Mouse (Mus musculus): ENCODE measurements at regions not wholly inside any gene's neighbourhood (a gene's known extent, or its start where the extent isn't known, plus 50 kb on each side); places are given as distances from the start of the nearest gene placed in this dataset.
A peak's percentile ranks its signal among the peaks of the same experiment; 100 is the strongest.

DNA sequence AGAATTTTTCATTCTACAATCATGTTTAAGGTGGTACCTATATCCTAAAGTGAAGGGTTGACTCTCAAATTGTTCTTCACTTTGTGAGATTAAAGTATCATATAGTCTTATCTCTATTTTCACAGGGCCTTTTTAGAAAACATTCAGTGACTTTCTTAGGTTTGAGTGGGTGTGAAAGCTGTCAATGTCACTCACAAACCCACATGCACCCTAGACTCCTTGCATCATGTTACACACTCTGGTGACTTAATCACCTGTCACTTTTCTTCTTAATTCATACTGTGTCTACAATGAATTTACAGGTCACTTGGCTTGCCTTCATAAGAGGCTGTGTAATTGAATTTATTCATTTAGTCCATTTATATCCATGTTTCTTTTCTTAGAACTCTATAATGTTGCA is 1026.8 kb upstream of the Alcam start:
- no peak for DNase-seq

DNA sequence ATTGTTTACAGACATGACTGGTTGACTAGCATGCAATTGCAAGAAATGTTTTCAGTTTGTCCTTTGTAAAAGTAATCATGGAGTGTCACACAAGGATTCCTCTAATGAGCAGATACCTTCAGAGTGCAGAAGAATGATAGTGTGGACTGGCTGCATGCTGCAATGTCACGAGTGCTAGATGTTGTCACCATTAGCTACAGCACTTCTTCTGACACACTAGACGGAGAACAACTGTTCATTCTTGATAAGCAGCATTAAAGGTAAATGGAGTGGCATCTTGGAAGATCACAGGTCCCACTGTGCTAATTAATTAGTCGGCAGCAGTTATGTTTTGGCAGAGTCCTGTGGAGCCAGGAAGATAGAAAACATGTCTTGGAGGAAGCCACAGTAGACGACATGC is 985.6 kb upstream of the Alcam start:
- no peak for DNase-seq

DNA sequence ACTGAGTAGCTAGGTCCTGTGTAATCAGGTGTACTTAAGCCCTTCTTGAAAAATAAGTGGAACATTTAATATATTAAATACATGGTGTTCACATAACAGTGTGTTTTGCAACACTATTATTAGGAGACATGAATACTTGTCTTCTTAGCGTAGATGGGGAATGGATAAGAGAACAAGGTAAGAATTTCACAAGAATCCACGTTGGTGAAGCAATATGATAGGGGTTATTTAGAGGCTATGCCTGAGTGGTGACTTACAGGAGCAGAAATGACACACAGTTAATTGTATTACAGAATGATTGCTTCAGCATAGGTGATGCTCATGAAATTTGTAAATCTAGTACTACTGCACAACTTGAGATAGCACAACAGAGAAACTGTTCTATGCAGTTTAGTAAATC is 964.5 kb upstream of the Alcam start:
- DNase-seq = no peak

DNA sequence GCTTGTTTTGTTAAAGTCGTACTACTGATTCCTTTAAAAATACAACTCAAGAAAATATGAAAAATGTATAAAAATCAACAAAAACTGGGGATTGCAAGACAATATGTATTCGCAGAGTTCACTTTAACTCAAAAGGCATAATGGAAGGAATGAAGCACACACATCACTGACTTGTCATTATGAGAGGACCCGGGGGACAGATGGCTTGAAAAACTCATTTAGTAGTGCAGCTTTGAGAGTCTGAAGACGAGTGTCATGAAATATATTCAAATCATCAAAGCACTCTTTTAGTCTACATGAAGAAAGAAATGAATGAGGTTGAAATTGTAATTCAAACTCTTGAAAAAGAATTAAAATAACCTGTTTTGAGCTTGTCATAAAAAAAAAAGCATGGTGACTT is 931.3 kb upstream of the Alcam start:
- no peak for DNase-seq

DNA sequence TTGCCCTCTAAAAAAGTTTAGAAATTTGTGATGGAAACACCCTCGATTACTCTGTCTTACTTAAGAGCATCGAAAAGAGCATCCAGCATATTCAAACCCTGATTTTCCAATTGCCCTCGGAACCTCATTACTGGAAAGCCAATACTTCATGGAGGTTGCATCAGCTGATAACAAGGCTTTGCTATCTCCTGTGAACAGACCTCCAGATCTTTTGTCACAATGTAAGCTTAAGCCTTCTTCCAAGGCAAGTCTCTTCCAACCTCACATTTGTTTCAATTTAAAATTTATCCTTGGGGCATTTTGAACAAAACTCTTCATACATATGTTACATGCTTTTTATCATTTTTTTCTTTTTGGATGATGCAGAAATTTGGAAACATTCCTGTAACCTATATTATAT is 888.3 kb upstream of the Alcam start:
- no peak for DNase-seq

DNA sequence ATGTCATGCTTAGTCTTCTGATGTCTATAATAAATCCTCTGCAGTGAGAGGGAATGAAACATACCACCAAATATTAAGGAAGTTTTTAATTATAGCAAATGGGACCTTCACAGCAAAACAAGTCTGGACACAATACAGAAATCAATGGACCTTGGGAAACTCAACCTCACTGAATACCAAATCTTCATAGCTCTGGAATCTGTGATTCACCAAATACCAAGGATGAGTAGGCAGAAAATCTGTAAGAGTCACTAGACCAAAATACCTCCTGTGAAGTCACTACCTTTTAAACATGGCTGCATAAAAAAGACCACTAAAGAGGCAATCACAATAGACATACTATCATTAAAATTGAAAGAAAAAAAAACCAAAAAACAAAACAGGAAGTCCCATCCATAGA is 872.5 kb upstream of the Alcam start:
- DNase-seq = no peak

DNA sequence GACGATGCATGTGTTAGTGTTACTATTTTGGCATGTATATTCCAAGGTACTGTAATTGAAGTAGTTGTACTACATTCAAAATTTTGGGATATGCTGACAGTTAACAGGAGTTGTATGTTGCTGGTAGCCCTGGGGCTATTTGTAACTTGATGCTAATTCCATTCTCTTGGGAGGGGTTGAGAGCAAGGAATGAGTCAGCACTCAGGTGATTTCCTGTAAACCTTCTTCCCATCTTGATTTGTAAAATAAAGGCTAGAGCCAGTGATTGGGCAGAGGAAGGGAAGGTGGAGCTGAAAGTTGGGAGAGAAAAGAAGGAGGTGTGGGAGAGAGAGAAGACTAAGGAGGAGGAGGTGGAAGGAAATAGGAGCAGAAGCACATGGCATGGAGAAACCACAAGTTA is 838.2 kb upstream of the Alcam start:
- DNase-seq = no peak

DNA sequence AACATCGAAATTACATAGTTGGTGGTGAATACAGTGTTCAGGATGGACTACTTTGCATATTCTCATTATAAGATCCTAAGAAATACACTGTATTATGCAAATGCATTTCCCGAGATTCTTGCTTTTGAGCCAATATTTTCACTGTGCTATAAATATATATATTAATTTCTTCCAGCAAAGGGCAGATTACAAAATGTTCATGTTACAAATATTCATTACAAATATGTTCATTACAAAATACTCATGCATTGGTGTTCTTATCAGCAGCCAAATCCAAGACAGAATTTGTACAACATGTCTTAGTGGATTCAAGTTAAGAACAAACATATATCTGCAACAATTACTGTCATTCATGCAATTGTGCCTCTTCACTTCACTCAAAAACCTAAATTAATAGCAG is 828.1 kb upstream of the Alcam start:
- no peak for DNase-seq

DNA sequence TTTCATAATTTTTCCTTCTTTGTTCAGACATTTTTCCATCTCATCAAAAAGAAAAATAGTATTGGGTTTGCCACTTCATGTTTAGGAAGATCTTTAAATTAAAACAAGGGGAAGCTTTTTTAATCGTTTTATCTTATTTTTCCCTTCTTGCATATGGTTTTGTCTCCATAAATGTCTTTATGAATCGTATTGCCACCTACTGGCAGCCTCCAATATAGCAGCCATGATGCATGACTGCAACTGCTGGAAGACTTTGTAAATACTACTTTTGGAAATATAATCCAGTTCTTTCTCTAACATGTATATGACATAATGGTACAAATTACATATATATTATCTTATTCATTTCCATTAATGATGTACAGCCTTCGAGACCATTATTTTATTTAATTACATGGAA is 812.2 kb upstream of the Alcam start:
- DNase-seq = peak; percentile 9

DNA sequence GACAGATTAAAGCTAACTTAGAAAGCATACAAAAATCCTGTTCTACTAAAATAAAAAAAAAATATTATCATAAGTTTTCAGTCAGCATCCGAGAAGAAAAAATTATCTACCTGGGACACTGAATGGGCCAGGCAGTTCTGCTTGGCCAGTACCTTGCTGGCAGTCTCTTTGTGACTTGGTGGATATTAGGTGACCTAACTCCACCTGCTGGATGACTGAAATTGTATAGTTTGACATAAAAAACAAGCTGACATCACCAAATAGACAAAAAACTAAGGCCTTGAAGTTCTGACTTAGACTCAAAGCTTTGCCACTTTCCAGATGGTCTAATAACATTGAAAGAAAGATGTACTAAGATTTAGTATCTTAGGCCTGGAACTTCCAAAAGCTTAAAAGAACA is 791.5 kb upstream of the Alcam start:
- no peak for DNase-seq

DNA sequence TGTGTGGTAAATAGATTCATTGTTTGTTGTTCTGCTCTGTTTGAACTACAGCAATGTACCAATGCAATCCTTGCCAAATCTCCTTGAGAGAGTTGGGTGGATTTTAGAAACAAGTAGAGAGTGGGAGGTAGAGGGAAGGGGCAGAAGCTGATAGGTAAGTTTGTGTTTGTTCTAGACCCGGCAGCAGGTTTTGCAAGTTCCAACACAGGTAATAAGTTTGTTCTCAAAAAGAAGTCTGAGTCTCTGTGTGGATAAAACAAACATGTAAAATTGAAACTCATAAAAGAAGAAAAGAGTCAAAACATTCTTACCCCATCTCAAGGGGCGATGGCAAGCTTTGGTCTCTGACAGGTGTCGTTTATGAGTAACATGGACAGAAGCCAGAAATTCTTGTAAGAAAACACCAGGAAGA is 788.3 kb upstream of the Alcam start:
- no peak for DNase-seq

DNA sequence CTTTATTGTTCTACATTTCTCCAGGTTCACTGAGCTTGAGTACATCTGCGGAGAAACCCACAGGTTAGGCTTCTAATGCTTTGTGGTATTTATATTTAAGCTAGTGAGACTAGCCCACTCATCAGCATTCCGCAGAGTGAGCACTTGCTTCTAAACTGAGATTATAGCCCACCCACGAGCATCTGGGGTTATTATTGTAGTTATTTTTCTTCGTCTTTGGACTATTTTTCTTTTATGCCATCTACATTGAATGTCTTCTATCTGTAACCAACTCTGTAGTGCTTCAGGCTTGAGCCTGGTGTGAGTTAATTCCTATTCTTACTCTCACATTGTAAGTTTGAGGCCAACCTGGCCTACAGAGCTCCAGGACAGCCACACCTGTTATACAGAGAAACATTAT is 765.0 kb upstream of the Alcam start:
- DNase-seq = no peak

DNA sequence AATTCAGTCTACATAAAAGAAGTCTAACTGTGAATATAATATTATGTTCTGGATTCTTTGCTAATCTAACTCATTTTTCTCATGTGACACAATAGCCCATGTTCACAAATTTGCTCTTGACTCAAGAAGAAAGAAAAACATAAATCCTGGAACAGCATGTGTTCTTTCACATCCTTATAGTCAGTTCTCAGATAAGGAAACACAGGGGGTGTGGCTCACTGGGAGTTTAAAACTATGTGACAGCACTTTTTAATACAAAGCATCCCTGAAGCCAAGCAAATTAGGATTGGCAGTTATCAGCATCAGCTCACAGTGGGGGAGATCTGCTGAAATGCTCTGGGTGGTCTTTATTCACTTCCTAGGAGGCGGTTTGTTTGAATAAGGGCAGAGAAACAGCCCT is 747.6 kb upstream of the Alcam start:
- DNase-seq = no peak

DNA sequence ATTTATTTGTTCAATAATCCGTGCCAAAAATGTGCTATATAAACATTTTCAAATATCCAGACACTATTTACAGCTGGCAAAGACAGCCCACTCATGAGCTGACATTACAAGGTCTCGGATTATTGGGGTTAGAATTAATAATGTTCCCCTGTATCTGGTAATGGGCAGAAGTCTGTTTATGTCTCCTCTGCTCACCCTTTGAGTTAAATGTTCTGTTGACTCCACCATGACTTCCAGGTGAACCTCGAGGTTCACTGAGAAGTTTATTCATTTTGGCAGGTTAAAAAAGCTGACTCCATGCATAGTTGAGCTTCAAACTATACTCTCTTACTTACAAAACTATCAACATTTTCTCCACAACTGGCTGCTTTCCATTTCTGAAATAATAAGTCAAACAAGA is 732.6 kb upstream of the Alcam start:
- DNase-seq = no peak

DNA sequence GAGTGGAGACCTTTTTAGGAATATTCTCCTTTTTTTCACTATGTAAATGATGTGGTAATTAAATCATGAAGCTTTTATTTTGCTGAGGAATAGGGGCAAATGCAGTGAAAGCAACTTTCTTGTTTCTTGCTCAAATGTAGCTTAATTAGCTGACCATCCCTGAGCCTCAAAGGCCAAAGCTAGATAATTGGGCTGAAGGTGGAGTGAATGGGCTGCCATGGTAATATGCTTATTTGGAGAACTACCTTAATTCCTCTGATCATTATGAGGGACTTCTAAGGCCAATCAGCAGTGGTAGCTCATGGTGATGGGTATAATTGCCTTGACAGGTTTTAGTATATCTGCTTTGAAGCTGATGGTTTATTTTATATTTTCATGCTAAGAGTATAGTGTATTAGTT is 702.5 kb upstream of the Alcam start:
- no peak for DNase-seq

DNA sequence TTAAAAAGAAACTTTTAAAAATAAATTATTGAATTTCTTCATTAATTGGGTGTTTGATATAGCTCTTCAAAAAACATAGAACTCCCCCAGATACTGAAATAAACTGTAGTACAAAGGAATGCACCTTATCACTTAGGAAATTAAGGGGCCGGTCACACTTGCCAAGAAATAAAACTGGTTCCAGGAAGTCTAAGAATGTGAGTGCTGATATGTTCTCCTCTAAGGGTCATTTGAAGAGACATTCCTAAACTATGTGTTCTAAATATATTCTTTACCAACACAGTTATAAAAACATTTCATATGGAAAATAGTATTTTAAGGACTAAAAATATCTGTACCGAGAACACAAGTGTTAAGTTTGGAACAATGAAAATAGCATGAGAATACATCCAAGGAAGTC is 676.8 kb upstream of the Alcam start:
- DNase-seq = no peak

DNA sequence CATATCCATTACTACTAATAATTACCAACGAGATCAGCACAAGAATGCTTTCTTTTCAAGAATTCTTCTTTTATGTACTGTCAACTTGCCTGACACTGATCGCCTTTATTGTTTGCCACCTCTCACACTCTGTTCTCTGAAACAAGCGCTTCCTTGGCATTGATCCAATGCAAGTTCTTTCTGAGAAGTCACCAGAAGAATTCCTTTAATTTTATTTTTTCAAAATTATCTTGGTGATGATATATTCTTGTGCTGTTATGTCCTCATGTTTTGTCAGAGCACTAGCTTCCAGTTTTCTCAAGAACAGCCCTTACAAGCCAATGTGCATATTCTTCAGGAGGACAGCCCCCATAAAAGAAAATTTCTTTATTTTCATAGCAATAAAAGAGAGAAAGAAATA is 654.9 kb upstream of the Alcam start:
- no peak for DNase-seq

DNA sequence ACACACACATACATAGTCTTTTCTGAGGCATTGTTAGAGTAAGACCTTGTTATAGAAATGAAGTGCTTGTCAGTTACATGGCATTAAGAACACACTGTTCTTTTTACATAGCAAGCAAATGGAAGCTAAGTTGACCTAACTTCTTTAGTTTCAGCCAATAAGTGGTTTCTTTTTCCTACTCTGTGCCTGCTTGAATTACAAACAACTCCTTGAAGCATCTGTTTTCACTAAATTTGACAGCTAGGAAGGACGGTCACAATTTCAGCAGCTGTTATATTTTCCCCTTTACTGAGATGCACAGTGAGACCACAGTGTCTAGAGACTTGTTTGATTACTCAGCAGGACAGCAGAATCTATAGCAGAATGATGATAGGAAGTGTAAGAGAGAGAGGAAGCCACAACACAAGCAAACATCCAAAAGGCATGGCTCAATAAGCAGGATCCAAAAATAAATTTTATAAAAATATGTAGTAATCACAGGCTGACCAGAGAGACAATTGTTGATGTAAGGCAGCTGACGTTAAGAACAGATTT is 641.6 kb upstream of the Alcam start:
- no peak for DNase-seq

DNA sequence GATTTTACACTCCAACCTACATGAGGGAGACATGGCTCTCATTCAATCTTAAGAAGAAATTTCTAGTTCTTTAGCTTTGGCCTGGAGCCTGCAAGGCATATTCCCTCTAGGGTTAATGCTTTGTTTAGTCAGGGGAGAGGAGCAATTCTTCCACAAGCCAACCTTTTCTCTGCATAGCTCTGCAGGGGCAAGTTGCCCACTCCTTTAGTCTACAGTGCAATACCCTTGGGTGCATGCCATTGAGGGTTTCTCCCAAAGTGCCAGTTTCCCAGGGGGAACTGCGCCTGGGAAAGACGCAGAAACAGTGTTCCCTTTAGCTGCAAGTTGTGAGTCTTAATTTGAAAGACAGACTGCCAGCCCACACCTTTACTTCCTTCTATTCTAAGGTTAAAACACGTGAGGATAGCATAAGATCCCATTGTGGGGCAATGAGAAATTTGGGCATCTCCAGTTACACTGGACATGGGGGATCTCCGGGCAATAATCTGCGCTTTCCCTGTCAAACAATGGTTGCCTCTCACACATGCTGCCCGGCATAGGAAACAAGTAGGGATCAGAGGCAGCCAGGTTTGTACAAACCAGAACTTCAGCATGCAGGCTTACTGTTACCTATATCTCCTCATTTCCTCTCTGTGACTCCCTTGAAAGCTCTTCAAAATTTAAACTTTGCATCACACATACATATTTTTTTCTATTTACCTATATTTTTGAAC is 620.1 kb upstream of the Alcam start:
- no peak for DNase-seq

DNA sequence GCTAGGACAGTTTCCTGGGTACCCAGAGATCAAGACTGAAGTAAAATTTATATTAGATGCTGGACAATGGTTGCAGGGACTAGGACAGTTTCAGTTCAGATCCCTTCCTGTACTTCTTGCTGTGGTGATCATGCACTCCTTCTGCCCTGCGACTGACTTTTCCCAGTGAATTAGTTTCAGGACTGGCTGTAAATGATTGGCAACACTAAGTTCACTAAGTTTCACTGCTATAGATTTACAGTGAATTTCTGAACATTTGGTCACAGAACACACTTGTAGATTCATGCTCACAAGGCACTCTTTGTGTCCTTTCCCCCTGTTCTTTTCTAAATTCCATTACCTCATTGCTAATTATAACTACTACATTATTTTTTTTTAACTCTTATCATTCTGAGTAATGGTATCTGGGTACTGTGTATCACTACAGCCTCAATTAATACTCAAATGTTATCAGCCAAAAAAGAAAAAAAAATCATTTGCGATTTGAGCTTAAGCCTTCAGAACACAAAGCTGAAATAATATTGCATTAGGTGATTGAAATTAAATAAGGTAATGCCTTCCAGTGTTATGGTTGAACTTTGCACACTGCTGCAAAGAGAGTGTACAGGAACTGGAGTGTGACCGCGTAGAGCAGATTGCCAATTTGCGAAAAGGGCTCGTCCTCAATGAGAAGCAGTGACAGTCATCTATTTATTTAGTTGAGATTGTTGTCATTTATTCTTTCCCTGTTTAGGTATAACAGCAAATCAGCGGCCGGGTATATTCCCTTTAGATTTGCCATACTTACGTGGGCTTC is 618.2 kb upstream of the Alcam start:
- no peak for DNase-seq

DNA sequence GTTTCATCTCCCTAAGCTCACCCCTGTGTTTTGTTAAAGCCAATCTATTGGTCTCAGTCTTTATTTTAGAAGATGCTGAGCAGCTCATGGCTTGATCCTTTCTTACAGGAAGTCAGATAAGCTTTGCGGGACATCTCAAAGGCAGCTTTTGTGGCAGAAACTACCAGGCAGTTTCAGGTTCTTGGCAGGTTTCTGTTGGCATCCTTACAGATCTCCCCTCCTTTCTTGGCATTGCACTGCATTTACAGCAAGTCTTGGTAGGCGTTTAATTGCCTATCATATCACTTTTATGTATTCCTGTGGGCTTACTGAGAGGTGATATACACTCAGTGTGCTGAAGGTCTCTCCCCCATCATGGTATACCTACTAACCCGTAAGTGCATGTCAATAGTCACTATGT is 610.3 kb upstream of the Alcam start:
- DNase-seq = no peak

DNA sequence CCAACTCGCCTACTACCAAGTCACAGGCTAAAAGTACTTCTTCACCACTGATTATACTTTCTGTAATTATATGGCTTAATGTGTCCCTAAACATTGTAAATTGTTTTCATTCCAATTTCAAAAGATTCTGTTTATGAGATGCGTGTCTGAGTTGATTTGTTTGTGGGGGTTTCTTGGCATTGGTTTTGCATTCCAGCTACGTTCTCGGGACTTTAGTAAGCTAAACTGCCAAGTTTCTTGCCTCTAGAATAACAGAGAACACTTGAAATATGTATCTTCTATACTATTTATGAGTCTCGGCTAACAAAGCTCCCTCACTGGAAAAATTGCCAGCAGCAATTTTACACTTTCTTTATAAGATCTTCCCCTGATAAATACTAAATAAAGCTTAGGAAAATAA is 609.2 kb upstream of the Alcam start:
- DNase-seq = no peak

DNA sequence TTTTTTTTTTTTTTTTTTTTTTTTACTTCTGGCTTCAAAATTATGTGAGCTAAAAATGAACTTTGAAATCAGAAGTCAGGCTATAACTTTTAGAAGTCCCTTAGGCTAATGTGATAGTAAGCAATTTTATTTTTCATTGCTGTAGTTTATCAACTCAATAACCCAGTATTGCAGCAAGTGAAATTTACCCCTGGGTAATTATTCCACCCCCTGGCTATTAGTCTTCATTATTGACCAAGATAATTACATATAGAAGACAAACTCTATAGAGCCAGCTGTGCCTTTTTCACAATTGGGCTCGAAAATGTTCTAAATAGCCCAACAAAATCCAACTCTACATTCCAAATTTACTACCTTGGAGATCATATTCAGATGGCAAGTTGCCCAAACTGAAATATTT is 572.2 kb upstream of the Alcam start:
- no peak for DNase-seq

DNA sequence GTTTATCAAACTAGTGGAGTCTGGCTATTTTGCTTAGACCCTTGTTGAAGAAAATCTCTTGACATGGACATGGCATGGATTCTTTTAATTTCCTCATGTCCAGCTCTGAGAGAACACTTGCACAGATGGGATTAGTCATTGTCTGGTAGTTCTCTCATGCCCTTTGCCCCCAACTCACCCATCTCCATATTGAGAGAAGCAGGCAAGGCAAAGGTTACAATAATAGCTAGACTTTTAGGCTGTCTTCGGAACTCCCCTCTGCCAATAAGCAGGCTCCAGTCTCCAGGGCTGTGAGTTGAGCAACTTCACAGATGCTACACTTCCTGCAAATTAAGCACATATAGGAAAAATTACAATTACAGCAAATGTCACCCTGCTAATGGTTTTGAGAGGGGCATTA is 558.0 kb upstream of the Alcam start:
- DNase-seq = no peak

Data from kidney, adult 11 months (tissue).